25 mouse cellular contexts compared by ENCODE assay signal in genomic region chr6:23251431-23251830, GRCm38 (mm10). TPM values are rescaled to one million over a fixed set of nuclear protein-coding genes. Genes with fewer than 3 reads are reported as not detected.
"Had no signal": no experiment of that assay in that cellular context is flagged by ENCODE, and none has a peak within 500 bp of the region (broad histone marks: within the 10 kb centered on the region; RNA-seq: fewer than 3 reads in every experiment).

No protein-coding gene starts in this region.

- H3K4me3 ChIP-seq: limb, embryonic 12.5 days; limb, embryonic 15.5 days; liver, embryonic 15.5 days; lung, embryonic 15.5 days; midbrain, embryonic 12.5 days; myocyte; neural tube, embryonic 13.5 days; stomach, embryonic 15.5 days had no signal

- H3K36me3 ChIP-seq: limb, embryonic 12.5 days; limb, embryonic 15.5 days; liver, embryonic 15.5 days; lung, embryonic 15.5 days; midbrain, embryonic 12.5 days; neural tube, embryonic 13.5 days; stomach, embryonic 15.5 days had no signal

- H3K9ac ChIP-seq: limb, embryonic 12.5 days; limb, embryonic 15.5 days; liver, embryonic 15.5 days; lung, embryonic 15.5 days; midbrain, embryonic 12.5 days; neural tube, embryonic 13.5 days; stomach, embryonic 15.5 days had no signal

- H3K4me2 ChIP-seq: limb, embryonic 12.5 days; limb, embryonic 15.5 days; liver, embryonic 11.5 days; liver, embryonic 15.5 days; lung, embryonic 15.5 days; neural tube, embryonic 13.5 days; stomach, embryonic 15.5 days had no signal

- DNase-seq: kidney, postnatal 14 days; kidney, postnatal 4 days; left cerebral cortex, postnatal 4 days; lung, adult 18-20 months; lung, postnatal 14 days; lung, postnatal 4 days; right cerebral cortex, postnatal 25 days; spleen, adult 18-20 months; thymus, adult 18-20 months; thymus, postnatal 4 days had no signal

- H3K4me1 ChIP-seq: liver, embryonic 15.5 days had no signal

- H3K27ac ChIP-seq: limb, embryonic 12.5 days; limb, embryonic 15.5 days; liver, embryonic 15.5 days; lung, embryonic 15.5 days; midbrain, embryonic 12.5 days; neural tube, embryonic 13.5 days; stomach, embryonic 15.5 days had no signal

- H3K9me3 ChIP-seq: limb, embryonic 12.5 days; limb, embryonic 15.5 days; liver, embryonic 15.5 days; lung, embryonic 15.5 days; midbrain, embryonic 12.5 days; neural tube, embryonic 13.5 days; stomach, embryonic 15.5 days had no signal

- ATAC-seq: midbrain, embryonic 16.5 days had no signal

RNA-seq across cellular contexts. Expression of gene Fezf1, which starts 3.3 kb away (rescaled TPM):
- total RNA-seq: layer of hippocampus, postnatal 14 days; megakaryocyte-erythroid progenitor cell, adult 5-6 weeks; monocyte, adult 5-6 weeks; neutrophil, adult 5-6 weeks had no signal
- polyA plus RNA-seq: kidney, embryonic 16.5 days; limb, embryonic 12.5 days; limb, embryonic 15.5 days; liver, embryonic 11.5 days; lung, embryonic 15.5 days; myocyte; neural tube, embryonic 13.5 days; stomach, embryonic 15.5 days had no signal
